Mouse (Mus musculus) kidney, adult 11 months (tissue): ENCODE measurements at regions not wholly inside any gene's neighbourhood (a gene's known extent, or its start where the extent isn't known, plus 50 kb on each side); places are given as distances from the start of the nearest gene placed in this dataset.

Source experiments
- DNase-seq: peaks from one replicate; pipeline ENCODE4 v3.0.0; 2022

- DNase-seq, result peak; percentile 36
Observed at GRCm38 (mm10) chrX:11663187-11663829, 335.7 kb downstream of the H2al1j start.

- DNase-seq, result peak; percentile 54
Observed at GRCm38 (mm10) chrX:11664330-11665061, 336.9 kb downstream of the H2al1j start.

GRCm38 (mm10) chrX:11665077-11665974 is 337.7 kb downstream of the H2al1j start:
- DNase-seq, result peak; percentile 31

- no peak for DNase-seq
Observed at GRCm38 (mm10) chrX:11666517-11666916, 338.9 kb downstream of the H2al1j start.

- no peak for DNase-seq
Observed at GRCm38 (mm10) chrX:11671805-11672204, 344.2 kb downstream of the H2al1j start.

GRCm38 (mm10) chrX:11678086-11678485 is 350.5 kb downstream of the H2al1j start:
- DNase-seq, result no peak

- no peak for DNase-seq
Observed at GRCm38 (mm10) chrX:11681274-11681673, 353.7 kb downstream of the H2al1j start.

- DNase-seq, result no peak
Observed at GRCm38 (mm10) chrX:11689989-11690405, 362.4 kb downstream of the H2al1j start.

- no peak for DNase-seq
Observed at GRCm38 (mm10) chrX:11690446-11690845, 362.8 kb downstream of the H2al1j start.

GRCm38 (mm10) chrX:11691019-11691418 is 363.4 kb downstream of the H2al1j start:
- DNase-seq, result no peak

GRCm38 (mm10) chrX:11696565-11696964 is 368.9 kb downstream of the H2al1j start:
- no peak for DNase-seq

- DNase-seq, result no peak
Observed at GRCm38 (mm10) chrX:11701095-11701494, 373.5 kb downstream of the H2al1j start.

- DNase-seq, result no peak
Observed at GRCm38 (mm10) chrX:11705851-11706557, 378.4 kb downstream of the H2al1j start.

- no peak for DNase-seq
Observed at GRCm38 (mm10) chrX:11707330-11707729, 379.7 kb downstream of the H2al1j start.

- DNase-seq, result no peak
Observed at GRCm38 (mm10) chrX:11708325-11708724, 380.7 kb downstream of the H2al1j start.

GRCm38 (mm10) chrX:11709326-11709725 is 381.7 kb downstream of the H2al1j start:
- DNase-seq, result no peak

- no peak for DNase-seq
Observed at GRCm38 (mm10) chrX:11713423-11713822, 385.8 kb downstream of the H2al1j start.

- DNase-seq, result no peak
Observed at GRCm38 (mm10) chrX:11716773-11717172, 389.2 kb downstream of the H2al1j start.

GRCm38 (mm10) chrX:11718778-11719177 is 391.2 kb downstream of the H2al1j start:
- DNase-seq, result no peak

- DNase-seq, result peak; percentile 70
Observed at GRCm38 (mm10) chrX:11720517-11720916, 392.9 kb downstream of the H2al1j start.

GRCm38 (mm10) chrX:11722730-11723129 is 395.1 kb downstream of the H2al1j start:
- no peak for DNase-seq

GRCm38 (mm10) chrX:11724718-11725117 is 397.1 kb downstream of the H2al1j start:
- DNase-seq, result no peak
